ENCODE assay signal across 10 mouse cellular contexts in the genomic region with DNA sequence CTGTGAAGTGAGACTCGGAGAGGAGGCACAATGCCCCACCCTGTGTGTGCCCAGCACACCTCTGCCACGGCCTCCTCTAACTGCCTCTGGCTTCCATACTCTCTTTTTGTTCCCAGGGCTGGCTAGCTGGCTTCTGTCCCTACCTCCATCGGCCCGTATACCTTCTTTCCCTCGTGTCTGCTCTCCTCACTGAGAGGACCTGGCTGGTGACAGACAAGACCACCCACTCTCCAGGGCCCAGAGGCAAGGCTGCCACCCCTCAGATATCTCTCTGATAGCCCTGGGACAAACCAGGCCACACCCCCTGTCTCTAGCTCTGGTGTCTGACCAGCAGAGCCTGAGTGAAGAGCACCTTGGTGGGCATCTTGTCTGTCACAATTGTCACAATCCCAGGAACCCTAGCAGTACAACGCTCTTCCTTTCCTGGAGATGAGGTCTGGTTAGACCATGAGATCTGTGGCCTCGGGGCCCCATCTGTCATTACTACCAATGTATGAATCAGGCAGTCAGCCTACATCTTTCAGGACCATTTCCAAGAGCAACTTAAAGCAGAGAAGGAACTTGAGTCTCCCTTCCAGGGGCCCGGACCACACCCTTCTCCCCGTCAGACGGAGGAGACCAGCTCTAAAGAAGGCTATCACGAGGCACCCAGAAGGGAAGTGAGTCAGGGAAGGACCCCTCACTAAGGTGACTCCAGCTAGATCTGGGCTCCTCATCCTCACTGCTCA. TPM values are rescaled to one million over a fixed set of nuclear protein-coding genes. Genes with fewer than 3 reads are reported as not detected.
A peak's percentile ranks its signal among the peaks of the same experiment; 100 is the strongest.
DNase-seq lines count a peak whose midpoint lies in the region; ATAC-seq and TF ChIP-seq lines count a peak whose summit lies in the region.
"Had no signal": no experiment of that assay in that cellular context is flagged by ENCODE, and none has a peak within 500 bp of the region (broad histone marks: within the 10 kb centered on the region; RNA-seq: fewer than 3 reads in every experiment).

No protein-coding gene starts in this region.

- H3K36me3 ChIP-seq in forebrain, embryonic 11.5 days (ENCODE audit: control insufficient read depth, insufficient read depth, low read length), result no peaks in the 10 kb centered on the region
- no peaks in the 10 kb centered on the region for H3K36me3 ChIP-seq in forebrain, embryonic 14.5 days (ENCODE audit: control insufficient read depth, insufficient read depth, low read length)
- peaks cover 8% of the 10 kb centered on the region for H3K36me3 ChIP-seq in limb, embryonic 14.5 days (ENCODE audit: control insufficient read depth, insufficient read depth, low read length)

- peak overlapping the region; percentile 57; the same call in 1 of the 2 replicates for H3K4me2 ChIP-seq in forebrain, embryonic 11.5 days (ENCODE audit: low read depth, low read length, severe bottlenecking)
- no peak overlapping the region for H3K4me2 ChIP-seq in forebrain, embryonic 14.5 days (ENCODE audit: low read length)
- H3K4me2 ChIP-seq in limb, embryonic 14.5 days (replicated peaks; ENCODE audit: low read depth, low read length, severe bottlenecking), result peak overlapping the region; percentile 54

- no peak for DNase-seq in forebrain, embryonic 11.5 days (ENCODE audit: low spot score)
- DNase-seq in forebrain, embryonic 14.5 days (ENCODE audit: low spot score), result no peak
- DNase-seq in layer of hippocampus, adult 2 months (ENCODE audit: low spot score in 2 of 2), result no peak
- DNase-seq in layer of hippocampus, postnatal 10 days (ENCODE audit: low spot score in 2 of 2), result no peak
- no peak for DNase-seq in limb, embryonic 14.5 days (ENCODE audit: low spot score)
- DNase-seq in right cerebral cortex, postnatal 4 days, result no peak
- DNase-seq in cerebellum, adult 8-10 months, result no peak
- DNase-seq: layer of hippocampus, adult 9-11 months had no signal

- H3K9ac ChIP-seq in forebrain, embryonic 11.5 days (ENCODE audit: low read length), result no peak overlapping the region
- H3K9ac ChIP-seq in forebrain, embryonic 14.5 days (ENCODE audit: low read length), result no peak overlapping the region
- H3K9ac ChIP-seq in limb, embryonic 14.5 days (ENCODE audit: low read depth, low read length, severe bottlenecking), result peak overlapping the region; percentile 77

- no peak overlapping the region for H3K4me3 ChIP-seq in forebrain, embryonic 11.5 days (ENCODE audit: low read depth, low read length)
- no peak overlapping the region for H3K4me3 ChIP-seq in forebrain, embryonic 14.5 days (ENCODE audit: low read depth, low read length)
- H3K4me3 ChIP-seq in layer of hippocampus, adult 2 months, result peak overlapping the region; percentile 45
- H3K4me3 ChIP-seq in embryonic fibroblast, embryonic 13.5 days (ENCODE audit: insufficient read depth, low read length), result peak overlapping the region; percentile 61
- peak overlapping the region; percentile 68 for H3K4me3 ChIP-seq in limb, embryonic 14.5 days (replicated peaks; ENCODE audit: low read length)

- TF ChIP-seq CTCF in layer of hippocampus, adult 2 months (conservative IDR thresholded peaks at IDR 0.05), result no peak
- TF ChIP-seq CTCF in embryonic fibroblast, embryonic 13.5 days (IDR thresholded peaks at IDR 0.05; ENCODE audit: borderline replicate concordance, insufficient read depth, low read length), result no peak

- no peaks in the 10 kb centered on the region for H3K9me3 ChIP-seq in forebrain, embryonic 11.5 days (ENCODE audit: control insufficient read depth, low read length)
- no peaks in the 10 kb centered on the region for H3K9me3 ChIP-seq in forebrain, embryonic 14.5 days (replicated peaks; ENCODE audit: control insufficient read depth, low read length)
- no peaks in the 10 kb centered on the region for H3K9me3 ChIP-seq in limb, embryonic 14.5 days (ENCODE audit: control insufficient read depth, low read length)

- 77% methylated on average over 11 of the region's 11 CpGs for WGBS in forebrain, embryonic 11.5 days
- 80% methylated on average over 11 of the region's 11 CpGs for WGBS in forebrain, embryonic 14.5 days
- WGBS in limb, embryonic 14.5 days, result 59% methylated on average over 11 of the region's 11 CpGs

- peaks cover 2% of the 10 kb centered on the region; the same call in 1 of the 2 replicates for H3K27me3 ChIP-seq in forebrain, embryonic 11.5 days (ENCODE audit: control insufficient read depth, insufficient read depth, low read length)
- H3K27me3 ChIP-seq in forebrain, embryonic 14.5 days (replicated peaks; ENCODE audit: control insufficient read depth, insufficient read depth, low read length), result 0 out of 2 replicates have a peak, but pooled peaks cover 3% of the 10 kb centered on the region
- no peaks in the 10 kb centered on the region for H3K27me3 ChIP-seq in limb, embryonic 14.5 days (ENCODE audit: control insufficient read depth, insufficient read depth, low read length)

- peak; percentile 27; the same call in 1 of the 2 replicates for TF ChIP-seq POLR2A in embryonic fibroblast, embryonic 13.5 days (IDR thresholded peaks at IDR 0.05; ENCODE audit: low read depth, low read length)
- no peak for TF ChIP-seq POLR2A in limb, embryonic 14.5 days (IDR thresholded peaks at IDR 0.05; ENCODE audit: borderline replicate concordance, extremely low read depth, insufficient read depth, insufficient read length)

- no peak for ATAC-seq in forebrain, embryonic 11.5 days (replicated peaks; ENCODE audit: low FRiP score)
- ATAC-seq in forebrain, embryonic 14.5 days, result no peak
- no peak for ATAC-seq in limb, embryonic 14.5 days (ENCODE audit: low FRiP score, low read depth)

- H3K4me1 ChIP-seq in forebrain, embryonic 11.5 days (replicated peaks; ENCODE audit: control insufficient read depth, insufficient read depth, low read length), result 0 out of 2 replicates have a peak, but pooled peaks cover 4% of the 10 kb centered on the region
- peaks cover 12% of the 10 kb centered on the region for H3K4me1 ChIP-seq in forebrain, embryonic 14.5 days (ENCODE audit: control insufficient read depth, insufficient read depth, low read length)
- H3K4me1 ChIP-seq in embryonic fibroblast, embryonic 13.5 days (ENCODE audit: control insufficient read depth, insufficient read depth, low read length), result peaks cover 6% of the 10 kb centered on the region; the same call in 1 of the 2 replicates
- peaks cover 74% of the 10 kb centered on the region for H3K4me1 ChIP-seq in limb, embryonic 14.5 days (ENCODE audit: control insufficient read depth, insufficient read depth, low read length)

- H3K27ac ChIP-seq in forebrain, embryonic 11.5 days (ENCODE audit: low read depth, low read length), result no peak overlapping the region
- no peak overlapping the region for H3K27ac ChIP-seq in forebrain, embryonic 14.5 days (ENCODE audit: low read depth, low read length)
- H3K27ac ChIP-seq in layer of hippocampus, adult 2 months, result peak overlapping the region; percentile 75; the same call in 1 of the 2 replicates
- peak overlapping the region; percentile 46 for H3K27ac ChIP-seq in embryonic fibroblast, embryonic 13.5 days (ENCODE audit: insufficient read depth, low read length)
- H3K27ac ChIP-seq in limb, embryonic 14.5 days (replicated peaks; ENCODE audit: low read depth, low read length), result peak overlapping the region; percentile 82

RNA-seq across cellular contexts. Expression of gene Cspg4, which starts 1.0 kb away (rescaled TPM):
- 1.4 and 2.0 TPM in 2 replicates for polyA plus RNA-seq in forebrain, embryonic 11.5 days (2014; fragmentation: Nextera tagmentation; extraction: Ambion mirVana)
- 3.0 and 4.8 TPM in 2 replicates for polyA plus RNA-seq in forebrain, embryonic 14.5 days (2014; fragmentation: Nextera tagmentation; extraction: Ambion mirVana)
- 10 to 100 TPM; 17.4 to 18.4 TPM for total RNA-seq in layer of hippocampus, adult 2 months (2021)
- total RNA-seq in layer of hippocampus, postnatal 10 days (2021), result 10 to 100 TPM; 37.0 to 37.5 TPM
- 48.4 and 76.1 TPM in 2 replicates for polyA plus RNA-seq in embryonic fibroblast, embryonic 13.5 days (2011; ENCODE audit: insufficient read length, low read depth, missing spikeins)
- polyA plus RNA-seq in limb, embryonic 14.5 days (2012; rRNA removed), result 59.9 and 80.6 TPM in 2 replicates
- 47.1 and 49.2 TPM in 2 replicates for polyA plus RNA-seq in limb, embryonic 14.5 days (2014; fragmentation: Nextera tagmentation; extraction: Ambion mirVana)
- total RNA-seq: megakaryocyte-erythroid progenitor cell, adult 5-6 weeks had no signal

RNA-seq across cellular contexts. Expression of gene Odf3l1, which starts 1.4 kb away (rescaled TPM):
- polyA plus RNA-seq in forebrain, embryonic 11.5 days (2014; fragmentation: Nextera tagmentation; extraction: Ambion mirVana), result not detected in 2 replicates
- polyA plus RNA-seq in forebrain, embryonic 14.5 days (2014; fragmentation: Nextera tagmentation; extraction: Ambion mirVana), result not detected in 2 replicates
- total RNA-seq in layer of hippocampus, adult 2 months (2021), result not detected
- total RNA-seq in layer of hippocampus, postnatal 10 days (2021), result under 1 TPM in 1 of 2 experiments, not detected in 1; 0.34 TPM
- polyA plus RNA-seq in embryonic fibroblast, embryonic 13.5 days (2011; ENCODE audit: insufficient read length, low read depth, missing spikeins), result not detected in 2 replicates
- polyA plus RNA-seq in limb, embryonic 14.5 days (2012; rRNA removed), result 2.6 and 2.9 TPM in 2 replicates
- 1.7 and 1.8 TPM in 2 replicates for polyA plus RNA-seq in limb, embryonic 14.5 days (2014; fragmentation: Nextera tagmentation; extraction: Ambion mirVana)
- total RNA-seq: megakaryocyte-erythroid progenitor cell, adult 5-6 weeks had no signal

Comparison
In these comparisons a context has a peak if more than half of its experiments do, and no peak if none do; other contexts are left out.
1. H3K27ac ChIP-seq: peak in layer of hippocampus, adult 2 months (single experiment), embryonic fibroblast, embryonic 13.5 days (single experiment) and limb, embryonic 14.5 days (single experiment); none in forebrain, embryonic 11.5 days (single experiment) and forebrain, embryonic 14.5 days (single experiment).
2. H3K4me3 ChIP-seq: peak in layer of hippocampus, adult 2 months (single experiment), embryonic fibroblast, embryonic 13.5 days (single experiment) and limb, embryonic 14.5 days (single experiment); none in forebrain, embryonic 11.5 days (single experiment) and forebrain, embryonic 14.5 days (single experiment).